Mouse (Mus musculus) liver, postnatal 0 days (tissue): Measurements from ENCODE around the gene Sft2d1.

Source experiments
- CTCF ChIP-seq: sonication (generic); IDR thresholded peaks from 2 replicates; pipeline ENCODE4 v1.5.1; 2016; ENCODE audit warnings: antibody characterized with exemption, low read depth
- EP300 ChIP-seq: IDR thresholded peaks from 2 replicates; pipeline ENCODE4 v1.6.1; 2016; ENCODE audit warnings: antibody characterized with exemption, low read depth, mild to moderate bottlenecking

- no peak for TF ChIP-seq EP300
- no peak for TF ChIP-seq CTCF
Observed at GRCm38 (mm10) chr17:8296313-8296844, 14.5 kb upstream of the Sft2d1 start.
